Mouse (Mus musculus) forelimb bud, embryonic 11.5 days (tissue): ENCODE measurements around the gene Ccdc3.

Experiments
- DNase-seq: peaks from one replicate; pipeline ENCODE4 v3.0.0-alpha.2; 2012; ENCODE audit warnings: low read depth, low spot score

Ccdc3 gene

DNA sequence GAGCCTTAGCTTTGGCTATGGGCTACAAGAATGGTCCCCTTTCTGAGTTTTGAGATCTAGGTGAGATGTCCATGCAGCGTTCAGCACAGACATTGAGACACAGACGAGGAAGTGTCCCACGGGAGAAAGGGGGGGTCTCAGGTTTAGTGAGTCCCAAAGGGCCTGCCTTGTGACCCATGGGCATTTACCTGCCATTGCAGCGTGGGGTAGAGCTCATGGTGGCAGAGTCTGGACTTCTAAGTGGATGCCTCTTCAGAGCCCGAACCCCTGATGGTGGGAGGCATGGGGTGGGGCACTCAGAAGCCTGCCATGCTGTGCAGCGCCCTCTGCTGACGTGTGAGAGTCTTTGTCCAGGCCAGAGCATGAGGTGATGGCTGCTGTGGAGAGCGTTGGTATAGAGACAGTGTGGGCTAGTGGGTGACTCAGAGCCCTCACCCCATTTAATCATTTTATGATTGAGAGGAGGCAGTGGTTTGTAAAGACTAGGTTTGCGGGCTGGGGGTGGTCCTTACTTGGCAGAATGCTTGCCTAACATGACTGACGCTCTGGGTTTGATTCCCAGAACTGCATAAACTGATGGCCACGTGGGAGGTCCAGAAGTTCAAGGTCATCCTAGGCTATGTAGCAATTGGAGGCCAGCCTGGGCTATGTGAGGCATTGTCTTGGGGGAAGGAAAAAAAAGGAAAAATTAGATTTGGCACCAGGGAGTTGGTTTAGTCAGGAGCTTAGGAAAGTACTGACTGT, 23.6 kb downstream of the Ccdc3 start:
- no peak for DNase-seq

GRCm38 (mm10) chr2:5161908-5162674, 24.5 kb downstream of the Ccdc3 start:
- DNase-seq, result no peak

DNA sequence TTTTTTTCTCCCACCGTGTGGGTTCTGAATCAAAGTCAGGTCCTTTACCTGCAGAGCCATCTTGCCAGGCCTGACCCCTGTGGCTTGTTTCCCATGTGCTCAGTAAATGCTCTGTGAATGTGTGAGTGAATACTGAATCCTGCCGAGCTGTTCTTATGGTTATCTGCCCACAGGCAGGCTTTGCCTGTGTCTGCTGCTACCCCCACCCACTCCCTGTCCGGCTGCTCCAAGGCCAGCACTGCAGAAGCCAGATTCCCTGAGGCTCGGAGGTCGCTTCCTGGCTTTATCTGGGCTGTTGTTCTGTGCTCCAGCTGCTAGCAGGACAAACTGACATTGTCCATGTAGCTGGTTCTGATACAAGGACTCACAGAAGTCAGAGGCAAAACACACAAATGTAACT, 25.2 kb downstream of the Ccdc3 start:
- DNase-seq, result no peak

GRCm38 (mm10) chr2:5165941-5166361, 28.4 kb downstream of the Ccdc3 start:
- no peak for DNase-seq

DNA sequence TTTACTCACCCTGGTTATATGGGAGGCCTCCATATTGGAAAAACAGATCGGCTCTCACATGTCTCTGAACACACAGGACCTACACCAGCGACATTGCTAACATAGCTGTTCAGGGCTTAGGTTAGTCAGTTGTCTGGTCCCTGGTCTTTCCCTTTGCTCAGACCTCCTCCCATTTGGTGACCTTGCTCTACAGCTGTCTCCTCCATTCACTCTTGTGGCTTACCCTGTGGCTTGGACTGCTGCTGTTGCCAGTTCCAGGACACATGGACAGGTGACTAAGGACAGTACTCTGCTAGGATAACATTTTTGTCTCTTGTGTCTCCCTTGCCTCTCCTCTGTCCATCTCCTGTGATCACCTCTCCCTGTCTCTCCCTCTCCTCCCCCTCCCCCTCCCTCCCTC, 29.2 kb downstream of the Ccdc3 start:
- no peak for DNase-seq

DNA sequence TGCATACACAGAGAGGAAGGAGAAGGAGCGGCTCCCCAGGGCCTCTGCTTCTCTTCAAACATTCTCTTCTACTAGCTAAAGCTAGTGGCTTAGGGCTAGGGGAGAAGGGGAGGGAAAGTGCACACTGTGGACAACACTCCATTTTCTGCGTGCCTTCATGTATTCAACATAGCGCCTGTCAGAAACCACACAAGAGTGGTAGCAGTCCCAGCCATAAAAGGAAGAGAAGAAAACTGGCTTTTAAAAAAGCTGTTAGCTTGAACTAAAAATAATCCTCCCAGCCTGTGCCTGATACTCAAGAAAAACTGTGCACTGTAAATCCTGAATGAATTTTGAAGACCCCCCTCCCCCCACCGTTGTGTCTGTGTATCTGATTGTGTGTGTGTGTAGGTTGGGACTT, 33.2 kb downstream of the Ccdc3 start:
- no peak for DNase-seq

GRCm38 (mm10) chr2:5171301-5172000, 33.9 kb downstream of the Ccdc3 start:
- DNase-seq, result no peak

DNA sequence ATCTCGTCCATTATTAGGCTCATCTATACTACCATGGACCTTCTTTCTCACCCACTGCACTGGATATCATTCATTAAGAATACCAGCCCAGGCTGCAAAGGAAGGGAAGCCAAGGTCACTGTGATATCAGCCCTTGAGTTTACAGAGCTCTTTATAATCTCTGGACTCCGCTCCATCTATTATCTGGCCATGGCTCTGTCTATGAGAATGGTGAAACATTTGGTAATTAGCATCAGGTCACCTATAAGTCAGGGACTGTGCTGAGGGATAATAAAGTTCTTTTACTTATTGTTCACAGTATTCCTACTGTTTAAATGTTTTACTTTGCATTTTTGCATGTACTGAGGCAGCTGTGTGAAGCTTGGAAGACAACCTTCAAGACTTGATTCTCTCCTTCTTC, 35.2 kb downstream of the Ccdc3 start:
- DNase-seq, result no peak

- DNase-seq, result no peak
Observed at GRCm38 (mm10) chr2:5174716-5175115, 37.1 kb downstream of the Ccdc3 start.

- DNase-seq, result no peak
Observed at GRCm38 (mm10) chr2:5181462-5182443, 44.2 kb downstream of the Ccdc3 start.

- no peak for DNase-seq
Observed at GRCm38 (mm10) chr2:5184166-5184565, 46.6 kb downstream of the Ccdc3 start.

- DNase-seq, result no peak
Observed at GRCm38 (mm10) chr2:5185631-5186030, 48.1 kb downstream of the Ccdc3 start.

DNA sequence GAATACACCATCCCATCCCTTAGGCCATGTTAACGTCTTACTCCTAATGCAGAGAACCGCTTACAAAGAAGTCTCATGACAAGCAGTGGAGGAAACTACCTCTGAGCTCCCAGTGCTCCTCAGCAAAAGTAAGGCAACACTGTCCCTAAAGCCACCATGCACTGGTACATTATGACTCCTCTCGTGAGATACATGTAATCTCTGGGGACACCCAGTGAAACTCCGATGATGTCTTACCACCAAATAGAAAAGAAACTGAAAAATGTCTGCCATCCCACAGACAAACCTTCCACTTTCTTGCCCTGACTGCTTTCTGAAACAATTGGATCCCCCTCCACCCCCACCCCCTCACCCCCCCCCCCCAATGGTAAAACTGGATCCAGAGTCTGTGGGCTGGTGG, 54.6 kb downstream of the Ccdc3 start:
- no peak for DNase-seq

DNA sequence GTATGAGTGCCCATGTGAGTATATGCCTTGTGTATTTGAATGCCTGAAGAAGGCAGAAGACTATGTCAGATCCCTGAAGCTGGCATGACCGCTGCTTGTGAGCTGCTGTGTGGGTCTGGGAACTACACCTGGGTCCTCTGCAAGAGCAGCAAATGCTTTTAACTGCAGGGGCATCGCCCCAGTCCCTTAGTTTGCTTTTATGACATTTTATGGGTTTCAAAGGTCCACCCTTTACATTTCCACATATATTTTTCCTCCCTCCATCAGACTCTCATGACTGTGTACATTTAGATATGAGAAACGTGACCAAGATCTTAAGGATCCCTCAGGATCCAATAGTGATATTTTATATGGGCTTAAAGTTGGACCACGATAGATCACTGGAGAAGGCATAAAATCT, 55.5 kb downstream of the Ccdc3 start:
- no peak for DNase-seq

DNA sequence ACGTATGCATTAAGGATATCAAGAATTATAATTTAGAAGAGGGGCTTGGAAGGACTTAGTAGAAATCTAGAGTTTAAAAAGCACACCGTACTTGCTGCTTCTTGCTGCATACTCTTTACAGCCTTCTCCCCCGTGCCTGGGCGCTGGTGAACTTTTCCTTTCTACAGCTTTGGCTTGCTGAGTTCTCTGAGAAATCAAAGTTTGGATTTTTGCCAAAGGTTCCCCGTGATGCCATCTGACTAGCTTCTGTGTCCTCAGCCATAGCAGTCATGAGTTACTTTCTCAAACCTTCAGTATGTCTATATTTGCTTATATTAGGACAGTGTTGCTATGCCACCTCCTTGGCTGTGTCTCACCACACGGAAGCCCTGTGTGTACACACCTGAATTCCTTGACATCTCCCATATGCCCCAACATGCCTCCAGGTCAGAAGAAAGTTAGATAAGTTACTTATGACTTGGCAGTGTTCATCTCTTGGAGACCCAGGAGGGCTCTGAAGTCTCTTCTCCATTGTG, 57.2 kb downstream of the Ccdc3 start:
- no peak for DNase-seq

DNA sequence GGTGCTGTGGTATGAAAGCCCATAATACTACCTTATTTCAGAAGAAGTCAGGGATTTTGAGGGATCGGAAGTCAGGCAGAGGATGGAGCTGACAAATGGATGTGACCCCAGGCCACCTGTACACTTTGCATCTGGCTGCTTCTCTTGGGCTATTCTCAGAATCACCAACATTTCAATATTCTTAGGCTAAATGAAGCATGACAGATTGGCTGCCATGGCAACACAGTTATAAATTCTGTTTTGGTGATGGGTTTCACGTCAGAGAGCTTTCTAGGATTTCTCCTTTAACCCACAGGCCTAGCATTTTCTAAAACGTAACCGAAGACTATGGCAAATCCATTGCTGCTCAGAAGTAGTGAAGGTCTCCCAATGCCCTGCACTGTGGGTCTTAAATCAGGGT, 59.9 kb downstream of the Ccdc3 start:
- DNase-seq, result no peak

- no peak for DNase-seq
Observed at GRCm38 (mm10) chr2:5199289-5199688, 61.7 kb downstream of the Ccdc3 start.

- DNase-seq, result no peak
Observed at GRCm38 (mm10) chr2:5200817-5201364, 63.3 kb downstream of the Ccdc3 start.

DNA sequence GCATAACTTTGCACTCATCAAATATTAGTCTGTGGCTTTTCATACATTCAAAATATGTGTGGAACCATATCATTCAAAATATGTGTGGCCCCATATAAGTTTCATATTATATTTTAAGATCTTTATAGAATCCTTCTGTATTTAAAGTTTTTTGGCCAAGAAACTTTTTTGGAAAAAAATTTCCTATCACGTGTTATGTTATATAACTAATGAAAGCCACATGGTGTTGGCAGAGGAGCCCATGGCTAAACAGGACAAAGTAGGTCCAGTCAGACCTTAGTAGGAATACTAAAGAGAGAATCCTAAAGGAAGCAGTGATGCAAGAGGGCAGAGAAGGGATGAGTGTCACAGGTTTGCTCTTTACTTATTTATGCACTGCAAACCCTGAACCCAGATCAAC, 65.6 kb downstream of the Ccdc3 start:
- no peak for DNase-seq

DNA sequence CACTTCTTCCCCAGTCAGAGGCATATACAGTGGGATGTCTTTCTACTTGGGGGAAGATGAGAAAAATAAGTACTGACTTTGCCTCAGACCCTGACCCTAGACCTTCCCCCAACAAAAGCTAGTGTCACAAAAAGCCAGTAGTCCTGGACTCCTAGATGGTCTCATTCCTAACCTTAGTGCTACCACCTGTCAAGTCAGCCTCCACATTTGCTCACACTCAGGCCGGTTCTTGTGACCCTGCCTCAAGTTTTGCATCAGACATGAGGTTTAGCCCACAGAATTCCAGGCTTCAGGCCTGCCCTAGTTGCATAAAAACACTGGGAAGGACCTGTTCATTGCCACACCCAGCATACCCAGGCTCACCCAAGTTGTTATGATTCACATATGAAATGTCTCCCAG, 67.4 kb downstream of the Ccdc3 start:
- DNase-seq, result no peak

- DNase-seq, result no peak
Observed at GRCm38 (mm10) chr2:5206651-5207050, 69.1 kb downstream of the Ccdc3 start.
